Mouse (Mus musculus): ENCODE measurements around the gene Shroom1. TPM values are rescaled to one million over a fixed set of nuclear protein-coding genes. Genes with fewer than 3 reads are reported as not detected.

Gene Shroom1
- polyA plus RNA-seq, 1 experiment from 2014 or later = 2.9 TPM

GRCm38 (mm10) chr11:53447996-53448395, 9.0 kb upstream of the Shroom1 start:
- Histone ChIP-seq H3K27me3 (peaks cover 20% of the 10 kb centered on the region), H3K4me1 (replicated peaks) (peaks cover 28% of the 10 kb centered on the region), H3K9ac (no peak overlapping the region), H3K4me3 (replicated peaks) (no peak overlapping the region), H3K36me3 (replicated peaks) (no peaks in the 10 kb centered on the region), H3K27ac (replicated peaks) (no peak overlapping the region), H3K4me2 (no peak overlapping the region), H3K9me3 (replicated peaks) (no peaks in the 10 kb centered on the region)
- no peak for ATAC-seq (ENCODE audit: insufficient read depth)
- WGBS (ENCODE audit: insufficient replicate concordance) = 74% methylated on average over 8 of the region's 8 CpGs

- H3K4me1 ChIP-seq (replicated peaks) = peaks cover 28% of the 10 kb centered on the region
- WGBS (ENCODE audit: insufficient replicate concordance) = 69% methylated on average over 1 of the region's 1 CpGs
- no peaks in the 10 kb centered on the region for H3K9me3 ChIP-seq (replicated peaks)
- peaks cover 20% of the 10 kb centered on the region for H3K27me3 ChIP-seq
- no peak overlapping the region for H3K9ac ChIP-seq
- H3K4me3 ChIP-seq (replicated peaks) = no peak overlapping the region
- H3K4me2 ChIP-seq = no peak overlapping the region
- H3K27ac ChIP-seq (replicated peaks) = no peak overlapping the region
- ATAC-seq (ENCODE audit: insufficient read depth) = no peak
- no peaks in the 10 kb centered on the region for H3K36me3 ChIP-seq (replicated peaks)
Observed at GRCm38 (mm10) chr11:53448529-53448928, 8.5 kb upstream of the Shroom1 start.

GRCm38 (mm10) chr11:53450070-53450705, 6.8 kb upstream of the Shroom1 start:
- H3K36me3 ChIP-seq (replicated peaks) = no peaks in the 10 kb centered on the region
- no peak overlapping the region for H3K4me3 ChIP-seq (replicated peaks)
- H3K27me3 ChIP-seq = peaks cover 27% of the 10 kb centered on the region
- 20% methylated on average over 15 of the region's 15 CpGs for WGBS (ENCODE audit: insufficient replicate concordance)
- H3K4me2 ChIP-seq = no peak overlapping the region
- peaks cover 18% of the 10 kb centered on the region for H3K4me1 ChIP-seq (replicated peaks)
- H3K27ac ChIP-seq (replicated peaks) = no peak overlapping the region
- no peak for ATAC-seq (ENCODE audit: insufficient read depth)
- no peaks in the 10 kb centered on the region for H3K9me3 ChIP-seq (replicated peaks)
- no peak overlapping the region for H3K9ac ChIP-seq

GRCm38 (mm10) chr11:53451361-53451760, 5.6 kb upstream of the Shroom1 start:
- Histone ChIP-seq H3K27me3 (peaks cover 39% of the 10 kb centered on the region), H3K36me3 (replicated peaks) (no peaks in the 10 kb centered on the region), H3K27ac (replicated peaks) (no peak overlapping the region), H3K9ac (no peak overlapping the region), H3K9me3 (replicated peaks) (no peaks in the 10 kb centered on the region), H3K4me3 (replicated peaks) (no peak overlapping the region), H3K4me2 (no peak overlapping the region), H3K4me1 (replicated peaks) (peaks cover 12% of the 10 kb centered on the region)
- 58% methylated on average over 2 of the region's 2 CpGs for WGBS (ENCODE audit: insufficient replicate concordance)
- ATAC-seq (ENCODE audit: insufficient read depth) = no peak

- peaks cover 49% of the 10 kb centered on the region for H3K27me3 ChIP-seq
- 80% methylated on average over 9 of the region's 9 CpGs for WGBS (ENCODE audit: insufficient replicate concordance)
Observed at GRCm38 (mm10) chr11:53452396-53452795, 4.6 kb upstream of the Shroom1 start.

GRCm38 (mm10) chr11:53453031-53453430, 4.0 kb upstream of the Shroom1 start:
- ATAC-seq (ENCODE audit: insufficient read depth) = no peak
- Histone ChIP-seq H3K4me1 (replicated peaks) (peaks cover 22% of the 10 kb centered on the region), H3K4me3 (replicated peaks) (no peak overlapping the region), H3K36me3 (replicated peaks) (no peaks in the 10 kb centered on the region), H3K4me2 (no peak overlapping the region), H3K9ac (no peak overlapping the region), H3K27ac (replicated peaks) (no peak overlapping the region), H3K9me3 (replicated peaks) (no peaks in the 10 kb centered on the region), H3K27me3 (peaks cover 55% of the 10 kb centered on the region)
- 63% methylated on average over 5 of the region's 5 CpGs for WGBS (ENCODE audit: insufficient replicate concordance)

More at GRCm38 (mm10) chr11:53452396-53452795, 4.6 kb upstream of the Shroom1 start:
- Histone ChIP-seq H3K36me3 (replicated peaks) (no peaks in the 10 kb centered on the region), H3K4me3 (replicated peaks) (no peak overlapping the region), H3K4me2 (no peak overlapping the region), H3K9ac (no peak overlapping the region), H3K4me1 (replicated peaks) (peaks cover 16% of the 10 kb centered on the region), H3K27ac (replicated peaks) (no peak overlapping the region), H3K9me3 (replicated peaks) (no peaks in the 10 kb centered on the region)
- no peak for ATAC-seq (ENCODE audit: insufficient read depth)

- ATAC-seq (ENCODE audit: insufficient read depth) = peak; percentile 49
- Histone ChIP-seq H3K36me3 (replicated peaks) (no peaks in the 10 kb centered on the region), H3K4me1 (replicated peaks) (peaks cover 23% of the 10 kb centered on the region), H3K27me3 (peaks cover 69% of the 10 kb centered on the region), H3K9ac (peak overlapping the region; percentile 37; the same call in 1 of the 2 replicates), H3K4me2 (peak overlapping the region; percentile 64), H3K27ac (replicated peaks) (peak overlapping the region; percentile 61), H3K9me3 (replicated peaks) (no peaks in the 10 kb centered on the region), H3K4me3 (replicated peaks) (peak overlapping the region; percentile 57)
- 9% methylated on average over 29 of the region's 29 CpGs for WGBS (ENCODE audit: insufficient replicate concordance)
Observed at GRCm38 (mm10) chr11:53457372-53457954, 458 bp downstream of the Shroom1 start.

- no peaks in the 10 kb centered on the region for H3K9me3 ChIP-seq (replicated peaks)
- H3K4me1 ChIP-seq (replicated peaks) = peaks cover 33% of the 10 kb centered on the region
- H3K36me3 ChIP-seq (replicated peaks) = no peaks in the 10 kb centered on the region
- no peak for ATAC-seq (ENCODE audit: insufficient read depth)
- no peak overlapping the region for H3K9ac ChIP-seq
- no peak overlapping the region for H3K4me2 ChIP-seq
- 49% methylated on average over 3 of the region's 3 CpGs for WGBS (ENCODE audit: insufficient replicate concordance)
- no peak overlapping the region for H3K4me3 ChIP-seq (replicated peaks)
- H3K27me3 ChIP-seq = peaks cover 84% of the 10 kb centered on the region
- no peak overlapping the region for H3K27ac ChIP-seq (replicated peaks)
Observed at GRCm38 (mm10) chr11:53458996-53459395, 2.0 kb downstream of the Shroom1 start.

GRCm38 (mm10) chr11:53460192-53460591, 3.2 kb downstream of the Shroom1 start:
- Histone ChIP-seq H3K4me1 (replicated peaks) (peaks cover 34% of the 10 kb centered on the region), H3K9ac (no peak overlapping the region), H3K9me3 (replicated peaks) (no peaks in the 10 kb centered on the region), H3K4me3 (replicated peaks) (no peak overlapping the region), H3K27me3 (peaks cover 90% of the 10 kb centered on the region), H3K27ac (replicated peaks) (no peak overlapping the region), H3K4me2 (no peak overlapping the region), H3K36me3 (replicated peaks) (no peaks in the 10 kb centered on the region)
- WGBS (ENCODE audit: insufficient replicate concordance) = 61% methylated on average over 3 of the region's 3 CpGs
- ATAC-seq (ENCODE audit: insufficient read depth) = no peak

- H3K4me1 ChIP-seq (replicated peaks) = peaks cover 39% of the 10 kb centered on the region
- H3K4me3 ChIP-seq (replicated peaks) = no peak overlapping the region
- no peaks in the 10 kb centered on the region for H3K36me3 ChIP-seq (replicated peaks)
- H3K9ac ChIP-seq = no peak overlapping the region
- no peaks in the 10 kb centered on the region for H3K9me3 ChIP-seq (replicated peaks)
- H3K27ac ChIP-seq (replicated peaks) = no peak overlapping the region
- peak; percentile 22; the same call in 1 of the 2 replicates for ATAC-seq (ENCODE audit: insufficient read depth)
- no peak overlapping the region for H3K4me2 ChIP-seq
- WGBS (ENCODE audit: insufficient replicate concordance) = 7% methylated on average over 5 of the region's 5 CpGs
- peaks cover 90% of the 10 kb centered on the region for H3K27me3 ChIP-seq
Observed at GRCm38 (mm10) chr11:53461727-53462126, 4.7 kb downstream of the Shroom1 start.

GRCm38 (mm10) chr11:53463551-53464424, 6.8 kb downstream of the Shroom1 start:
- peak overlapping the region; percentile 26; the same call in 1 of the 2 replicates for H3K4me3 ChIP-seq (replicated peaks)
- ATAC-seq (ENCODE audit: insufficient read depth) = no peak
- peaks cover 29% of the 10 kb centered on the region for H3K4me1 ChIP-seq (replicated peaks)
- no peaks in the 10 kb centered on the region for H3K36me3 ChIP-seq (replicated peaks)
- no peak overlapping the region for H3K27ac ChIP-seq (replicated peaks)
- no peak overlapping the region for H3K9ac ChIP-seq
- no peaks in the 10 kb centered on the region for H3K9me3 ChIP-seq (replicated peaks)
- WGBS (ENCODE audit: insufficient replicate concordance) = 7% methylated on average over 55 of the region's 55 CpGs
- peak overlapping the region; percentile 57 for H3K4me2 ChIP-seq
- peaks cover 80% of the 10 kb centered on the region for H3K27me3 ChIP-seq

Data from liver, embryonic 15.5 days (tissue).